Mouse (Mus musculus): ENCODE measurements at regions not wholly inside any gene's neighbourhood (a gene's known extent, or its start where the extent isn't known, plus 50 kb on each side); places are given as distances from the start of the nearest gene placed in this dataset.
A peak's percentile ranks its signal among the peaks of the same experiment; 100 is the strongest.

DNA sequence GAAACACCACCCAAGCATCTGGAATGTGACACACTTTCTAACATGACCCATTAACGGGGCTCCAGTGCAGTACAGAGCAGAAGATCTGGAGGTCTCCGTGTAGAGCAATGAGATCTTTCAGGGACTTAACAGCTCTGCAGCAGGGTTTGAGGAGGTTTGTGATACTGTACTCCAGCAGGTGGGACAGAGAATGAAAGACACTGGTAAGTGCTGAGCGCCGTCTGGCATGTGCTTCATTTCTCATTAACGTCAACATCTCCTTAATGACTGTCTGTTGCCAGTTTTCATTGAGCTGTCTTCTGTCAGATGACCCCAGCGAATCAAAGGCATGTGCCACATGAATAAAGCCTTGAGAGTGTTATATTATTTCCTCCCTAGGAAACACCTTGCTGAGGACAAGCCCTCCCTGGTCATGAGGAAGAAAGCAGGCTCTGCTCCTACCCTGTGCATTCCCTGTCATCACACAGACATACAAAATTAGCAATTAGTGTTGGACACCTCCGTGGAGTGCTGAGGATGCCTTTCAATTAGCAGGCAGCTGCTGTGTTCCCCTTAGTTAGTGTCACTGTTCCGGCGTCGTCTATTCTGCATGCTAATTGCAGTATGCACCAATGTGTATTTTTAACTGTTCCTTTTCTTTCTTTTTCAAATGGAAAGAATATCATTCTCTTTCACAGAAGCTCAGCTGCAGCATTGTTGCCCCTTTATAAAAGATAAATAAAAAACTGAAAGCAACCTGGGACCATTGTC lies 744.4 kb upstream of the Lrrc6 start:
- DNase-seq (ENCODE audit: low spot score) (no peak), ATAC-seq (ENCODE audit: insufficient read depth, low read depth) (no peak)
- Histone ChIP-seq H3K27ac (ENCODE audit: low read depth) (no peak overlapping the region), H3K9me3 (replicated peaks; ENCODE audit: control insufficient read depth, low read length) (no peaks in the 10 kb centered on the region), H3K27me3 (ENCODE audit: control insufficient read depth, insufficient read depth, low read length) (no peaks in the 10 kb centered on the region), H3K4me3 (ENCODE audit: low read depth, low read length) (no peak overlapping the region), H3K36me3 (replicated peaks; ENCODE audit: control insufficient read depth, insufficient read depth, low read length) (no peaks in the 10 kb centered on the region), H3K4me1 (ENCODE audit: control insufficient read depth, insufficient read depth) (0 out of 2 replicates have a peak, but pooled peaks cover 8% of the 10 kb centered on the region), H3K9ac (replicated peaks; ENCODE audit: low read depth, low read length) (no peak overlapping the region), H3K4me2 (ENCODE audit: low read depth, low read length) (no peak overlapping the region)
- 54% methylated on average over 10 of the region's 10 CpGs for WGBS
- TF ChIP-seq CTCF (IDR thresholded peaks at IDR 0.05; ENCODE audit: low read depth) (no peak), EP300 (IDR thresholded peaks at IDR 0.05; ENCODE audit: low read depth) (no peak)

DNA sequence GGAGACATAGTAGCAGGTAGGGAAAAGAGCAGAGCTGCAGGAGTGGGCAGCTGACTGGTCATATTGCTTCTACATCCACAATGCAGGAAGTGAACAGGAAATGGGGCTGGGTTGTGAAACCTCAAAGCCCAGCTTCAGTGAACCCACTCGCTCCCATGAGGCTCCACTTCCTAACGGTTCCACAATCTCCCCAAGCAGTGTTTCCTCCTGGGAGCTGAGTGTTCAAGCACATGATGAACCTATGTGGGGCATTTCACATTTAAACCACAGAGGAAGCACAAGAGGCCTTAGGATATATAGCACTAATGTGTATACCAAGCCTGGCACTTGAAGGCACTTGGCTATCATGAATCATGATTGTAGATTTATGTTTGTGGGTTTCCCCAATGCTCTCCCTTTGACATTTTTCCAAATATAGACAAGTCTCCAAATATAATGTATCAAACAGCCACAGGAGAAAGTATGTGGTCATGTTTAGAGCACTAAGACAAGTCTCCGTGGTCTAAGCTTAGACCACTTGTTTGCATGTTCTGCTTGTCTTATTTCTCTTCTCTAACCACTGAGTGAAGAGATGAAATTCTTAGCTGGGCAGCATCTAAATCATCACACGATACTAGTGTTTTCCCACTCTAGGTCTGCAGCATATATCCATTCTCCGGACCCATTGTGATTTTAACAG lies 734.5 kb upstream of the Lrrc6 start:
- no peak overlapping the region for H3K4me2 ChIP-seq (ENCODE audit: low read depth, low read length)
- TF ChIP-seq EP300 (IDR thresholded peaks at IDR 0.05; ENCODE audit: low read depth) (no peak), CTCF (IDR thresholded peaks at IDR 0.05; ENCODE audit: low read depth) (no peak)
- no peak for ATAC-seq (ENCODE audit: insufficient read depth, low read depth)
- DNase-seq (ENCODE audit: low spot score) = no peak
- no peaks in the 10 kb centered on the region for H3K4me1 ChIP-seq (ENCODE audit: control insufficient read depth, insufficient read depth)
- H3K9ac ChIP-seq (replicated peaks; ENCODE audit: low read depth, low read length) = no peak overlapping the region
- H3K4me3 ChIP-seq (ENCODE audit: low read depth, low read length) = no peak overlapping the region
- H3K27me3 ChIP-seq (ENCODE audit: control insufficient read depth, insufficient read depth, low read length) = no peaks in the 10 kb centered on the region
- 71% methylated on average over 5 of the region's 5 CpGs for WGBS
- H3K36me3 ChIP-seq (replicated peaks; ENCODE audit: control insufficient read depth, insufficient read depth, low read length) = no peaks in the 10 kb centered on the region
- no peaks in the 10 kb centered on the region for H3K9me3 ChIP-seq (replicated peaks; ENCODE audit: control insufficient read depth, low read length)
- H3K27ac ChIP-seq (ENCODE audit: low read depth) = no peak overlapping the region

DNA sequence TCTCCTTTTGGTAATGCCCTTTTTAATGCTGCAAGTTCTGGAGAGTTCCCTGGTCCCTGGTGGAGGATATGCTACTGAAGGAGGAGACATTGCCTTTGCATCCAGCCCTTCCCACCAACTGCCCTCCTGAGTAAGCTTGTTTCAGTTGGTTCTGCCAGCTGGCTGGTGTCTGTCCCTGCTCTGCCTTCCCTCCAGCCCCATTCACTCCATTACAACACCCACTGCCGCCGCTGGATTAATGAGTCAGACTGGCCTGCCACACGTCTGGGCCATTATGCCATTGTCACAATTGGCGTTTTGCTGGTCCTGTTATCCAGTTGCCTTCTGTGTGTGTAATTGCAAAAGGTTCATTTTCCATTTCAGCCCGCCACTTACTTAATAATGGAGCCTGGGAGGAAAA lies 728.6 kb upstream of the Lrrc6 start:
- no peaks in the 10 kb centered on the region for H3K27me3 ChIP-seq (ENCODE audit: control insufficient read depth, insufficient read depth, low read length)
- H3K9ac ChIP-seq (replicated peaks; ENCODE audit: low read depth, low read length) = no peak overlapping the region
- ATAC-seq (ENCODE audit: insufficient read depth, low read depth) = no peak
- TF ChIP-seq EP300 (IDR thresholded peaks at IDR 0.05; ENCODE audit: low read depth) = no peak
- TF ChIP-seq CTCF (IDR thresholded peaks at IDR 0.05; ENCODE audit: low read depth) = no peak
- WGBS = 82% methylated on average over 5 of the region's 5 CpGs
- DNase-seq (ENCODE audit: low spot score) = no peak
- no peak overlapping the region for H3K4me3 ChIP-seq (ENCODE audit: low read depth, low read length)
- H3K36me3 ChIP-seq (replicated peaks; ENCODE audit: control insufficient read depth, insufficient read depth, low read length) = no peaks in the 10 kb centered on the region
- peaks cover 3% of the 10 kb centered on the region for H3K4me1 ChIP-seq (ENCODE audit: control insufficient read depth, insufficient read depth)
- H3K9me3 ChIP-seq (replicated peaks; ENCODE audit: control insufficient read depth, low read length) = no peaks in the 10 kb centered on the region
- H3K27ac ChIP-seq (ENCODE audit: low read depth) = no peak overlapping the region
- no peak overlapping the region for H3K4me2 ChIP-seq (ENCODE audit: low read depth, low read length)

DNA sequence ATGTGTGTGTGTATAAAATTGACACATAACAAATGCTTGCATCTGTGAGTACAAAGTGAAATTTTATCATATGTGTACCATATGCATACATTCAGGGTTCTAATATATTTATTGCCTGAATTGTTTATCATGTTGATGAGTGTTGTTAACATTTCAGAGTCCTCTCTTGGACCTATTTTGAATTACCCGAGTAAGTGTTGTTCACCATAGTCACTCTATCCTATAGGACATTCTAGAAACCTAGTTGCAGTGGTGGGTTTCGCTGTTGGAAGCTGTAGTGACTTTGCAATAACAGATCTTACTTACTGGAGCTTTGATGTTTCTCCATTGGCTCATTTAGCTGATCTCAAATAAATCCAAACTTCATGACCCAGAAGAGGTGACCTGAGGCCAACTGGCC lies 727.9 kb upstream of the Lrrc6 start:
- Histone ChIP-seq H3K9ac (replicated peaks; ENCODE audit: low read depth, low read length) (no peak overlapping the region), H3K36me3 (replicated peaks; ENCODE audit: control insufficient read depth, insufficient read depth, low read length) (no peaks in the 10 kb centered on the region), H3K27ac (ENCODE audit: low read depth) (no peak overlapping the region), H3K4me3 (ENCODE audit: low read depth, low read length) (no peak overlapping the region), H3K27me3 (ENCODE audit: control insufficient read depth, insufficient read depth, low read length) (no peaks in the 10 kb centered on the region), H3K4me1 (ENCODE audit: control insufficient read depth, insufficient read depth) (peaks cover 3% of the 10 kb centered on the region), H3K4me2 (ENCODE audit: low read depth, low read length) (no peak overlapping the region), H3K9me3 (replicated peaks; ENCODE audit: control insufficient read depth, low read length) (no peaks in the 10 kb centered on the region)
- no peak for ATAC-seq (ENCODE audit: insufficient read depth, low read depth)
- DNase-seq (ENCODE audit: low spot score) = no peak
- TF ChIP-seq EP300 (IDR thresholded peaks at IDR 0.05; ENCODE audit: low read depth) (no peak), CTCF (IDR thresholded peaks at IDR 0.05; ENCODE audit: low read depth) (no peak)
- 90% methylated on average over 2 of the region's 2 CpGs for WGBS

DNA sequence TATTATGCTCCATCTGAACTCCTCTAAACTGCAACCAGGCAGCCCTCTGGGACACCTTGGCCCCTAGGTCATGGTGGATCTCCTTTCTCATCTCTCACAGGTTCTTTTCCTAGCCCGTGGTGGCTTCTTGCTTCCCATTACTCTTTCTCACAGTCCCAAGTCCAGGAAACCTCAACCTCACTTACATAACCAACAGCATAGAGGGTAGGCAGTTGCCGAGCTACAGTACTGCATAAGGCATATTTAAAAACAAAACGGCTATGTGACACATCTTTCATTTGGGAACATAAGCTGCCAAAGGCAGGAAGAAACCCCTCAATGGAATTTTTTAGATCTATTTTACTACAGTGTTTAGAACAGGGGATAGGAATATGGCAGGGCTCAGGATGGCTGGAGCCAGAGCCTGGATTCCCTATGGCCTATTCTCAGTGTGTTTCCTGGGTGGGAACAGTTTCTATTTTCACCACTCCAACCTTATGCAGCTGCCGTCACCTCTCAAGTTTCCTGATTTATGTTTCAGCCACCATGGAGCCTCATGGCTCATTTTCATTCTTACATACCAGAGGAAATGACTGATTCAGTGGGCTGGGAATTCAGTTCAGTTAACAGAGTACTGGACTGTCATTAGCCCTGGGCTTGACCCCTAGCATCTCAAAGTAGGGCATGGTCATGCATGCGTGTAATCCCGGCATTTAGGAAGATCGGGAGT lies 726.9 kb upstream of the Lrrc6 start:
- 69% methylated on average over 7 of the region's 7 CpGs for WGBS
- Histone ChIP-seq H3K27me3 (ENCODE audit: control insufficient read depth, insufficient read depth, low read length) (no peaks in the 10 kb centered on the region), H3K4me1 (ENCODE audit: control insufficient read depth, insufficient read depth) (peaks cover 3% of the 10 kb centered on the region), H3K9me3 (replicated peaks; ENCODE audit: control insufficient read depth, low read length) (no peaks in the 10 kb centered on the region), H3K4me2 (ENCODE audit: low read depth, low read length) (no peak overlapping the region), H3K36me3 (replicated peaks; ENCODE audit: control insufficient read depth, insufficient read depth, low read length) (no peaks in the 10 kb centered on the region), H3K9ac (replicated peaks; ENCODE audit: low read depth, low read length) (no peak overlapping the region), H3K27ac (ENCODE audit: low read depth) (no peak overlapping the region), H3K4me3 (ENCODE audit: low read depth, low read length) (no peak overlapping the region)
- ATAC-seq (ENCODE audit: insufficient read depth, low read depth) (peak; percentile 30; the same call in 1 of the 2 replicates), DNase-seq (ENCODE audit: low spot score) (no peak)
- TF ChIP-seq EP300 (IDR thresholded peaks at IDR 0.05; ENCODE audit: low read depth) = no peak
- TF ChIP-seq CTCF (IDR thresholded peaks at IDR 0.05; ENCODE audit: low read depth) = no peak

All from heart, postnatal 0 days (tissue).